Mouse (Mus musculus) neural tube, embryonic 11.5 days (tissue): ENCODE results near the gene Luzp1. TPM values are rescaled to one million over a fixed set of nuclear protein-coding genes. Genes with fewer than 3 reads are reported as not detected.

Experiments
- ATAC-seq: fragments of 200-750 bp; cut with Nextera tagmentation; 2 replicates; pipeline ENCODE4 v1.8.0; 2017; ENCODE audit warnings: moderate number of reproducible peaks, mild to moderate bottlenecking, moderate TSS enrichment, moderate library complexity; ENCODE audit not compliant: insufficient read depth, low FRiP score, low TSS enrichment
- DNase-seq: peaks from one replicate; pipeline ENCODE4 v3.0.0-alpha.2; 2015; ENCODE audit warnings: low spot score
- H3K27ac ChIP-seq: fragments of 300-500 bp; sonication (generic); 2 replicates; pipeline ENCODE4 v1.5.1; 2014; ENCODE audit warnings: low read depth, mild to moderate bottlenecking, low read length
- H3K27me3 ChIP-seq: fragments of 300-500 bp; sonication (generic); 2 replicates; pipeline ENCODE4 v1.6.1; 2014; ENCODE audit warnings: mild to moderate bottlenecking, low read length, mixed read lengths; ENCODE audit not compliant: control insufficient read depth, insufficient read depth
- H3K36me3 ChIP-seq: fragments of 300-500 bp; sonication (generic); 2 replicates; pipeline ENCODE4 v1.6.1; 2014; ENCODE audit warnings: mild to moderate bottlenecking, low read length, moderate library complexity, mixed read lengths; ENCODE audit not compliant: control insufficient read depth, insufficient read depth
- H3K4me1 ChIP-seq: fragments of 300-500 bp; sonication (generic); 2 replicates; pipeline ENCODE4 v1.6.1; 2014; ENCODE audit warnings: low read length, mixed read lengths; ENCODE audit not compliant: control insufficient read depth, insufficient read depth
- H3K4me2 ChIP-seq: fragments of 300-500 bp; sonication (generic); 2 replicates; pipeline ENCODE4 v1.6.1; 2014; ENCODE audit warnings: low read depth, mild to moderate bottlenecking, moderate library complexity
- H3K4me3 ChIP-seq: fragments of 300-500 bp; sonication (generic); 2 replicates; pipeline ENCODE4 v1.5.1; 2014; ENCODE audit warnings: low read depth, low read length
- H3K9ac ChIP-seq: fragments of 300-500 bp; sonication (generic); 2 replicates; pipeline ENCODE4 v1.6.1; 2014; ENCODE audit warnings: mild to moderate bottlenecking, low read length
- H3K9me3 ChIP-seq: fragments of 300-500 bp; sonication (generic); 2 replicates; pipeline ENCODE4 v1.6.1; 2016; ENCODE audit warnings: low read length; ENCODE audit not compliant: control insufficient read depth
- WGBS: fragments of 180-500 bp; shearing (Covaris S2); extraction: QIAGEN DNeasy Blood & Tissue Kit; methylation state at CpG from one replicate; pipeline ENCODE4 v1.1.7; 2014; 5-methylcytosine and 5-hydroxymethylcytosine counted together
- polyA plus RNA-seq: library from polyadenylated mRNA; unstranded; fragments of >200 nt; fragmentation: Nextera tagmentation; extraction: Ambion mirVana; gene quantifications from 2 replicates; pipeline ENCODE4 v1.2.1, GENCODE M21; 2014

The Luzp1 gene
- polyA plus RNA-seq, 1 experiment from 2014 or later, result 79.9 TPM

DNA sequence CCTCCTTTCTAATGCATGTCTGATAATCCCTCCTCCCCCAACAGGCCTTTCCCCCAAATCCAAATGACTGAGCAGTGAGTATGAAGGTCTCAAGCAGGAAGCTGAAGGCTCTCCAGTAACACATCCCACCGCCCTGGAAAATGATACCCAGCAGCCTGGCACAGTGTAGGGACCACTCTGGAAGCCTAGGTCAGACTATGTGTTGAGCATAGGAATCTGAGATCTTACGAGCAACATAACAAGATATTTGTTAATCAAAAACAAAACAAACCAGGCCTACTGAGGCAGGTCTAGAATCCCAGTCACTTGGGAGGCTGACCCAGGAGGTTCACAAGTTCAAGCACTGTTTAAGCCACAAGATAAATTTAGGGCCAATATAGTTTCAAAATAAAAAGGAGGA, 131.0 kb downstream of the Luzp1 start:
- Histone ChIP-seq H3K4me3 (peak overlapping the region; percentile 100; the same call in 1 of the 2 replicates), H3K27ac (no peak overlapping the region), H3K27me3 (no peaks in the 10 kb centered on the region), H3K4me1 (peaks cover 4% of the 10 kb centered on the region; the same call in 1 of the 2 replicates), H3K9me3 (no peaks in the 10 kb centered on the region), H3K4me2 (peak overlapping the region; percentile 60), H3K36me3 (no peaks in the 10 kb centered on the region), H3K9ac (no peak overlapping the region)
- DNase-seq (no peak), ATAC-seq (no peak)
- WGBS, result 90% methylated on average over 2 of the region's 2 CpGs

DNA sequence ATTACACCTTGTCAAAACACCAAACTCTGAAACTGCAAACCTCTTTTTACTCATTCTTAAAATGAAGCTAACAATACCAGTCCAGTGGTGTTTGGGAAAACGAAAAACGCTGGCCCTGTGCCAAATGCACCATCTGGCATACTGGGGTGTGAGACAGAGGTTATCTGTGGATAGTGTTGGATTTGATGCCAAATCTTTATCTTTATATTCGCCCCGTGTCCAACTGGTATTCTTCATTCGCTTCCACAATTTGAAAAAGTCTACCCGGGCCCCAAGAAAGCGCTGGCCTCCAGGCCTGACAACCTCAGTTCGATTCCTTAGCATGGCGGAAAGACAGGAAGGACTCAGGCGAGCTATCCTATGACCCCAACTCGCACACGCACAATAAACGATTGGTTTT, 131.9 kb downstream of the Luzp1 start:
- no peaks in the 10 kb centered on the region for H3K36me3 ChIP-seq
- peak overlapping the region; percentile 97 for H3K9ac ChIP-seq
- H3K27me3 ChIP-seq, result no peaks in the 10 kb centered on the region
- ATAC-seq, result no peak
- WGBS, result 3% methylated on average over 13 of the region's 13 CpGs
- peak; percentile 60 for DNase-seq
- peak overlapping the region; percentile 90 for H3K27ac ChIP-seq
- H3K9me3 ChIP-seq, result no peaks in the 10 kb centered on the region
- H3K4me2 ChIP-seq, result peak overlapping the region; percentile 60
- peaks cover 4% of the 10 kb centered on the region; the same call in 1 of the 2 replicates for H3K4me1 ChIP-seq
- H3K4me3 ChIP-seq, result peak overlapping the region; percentile 100

DNA sequence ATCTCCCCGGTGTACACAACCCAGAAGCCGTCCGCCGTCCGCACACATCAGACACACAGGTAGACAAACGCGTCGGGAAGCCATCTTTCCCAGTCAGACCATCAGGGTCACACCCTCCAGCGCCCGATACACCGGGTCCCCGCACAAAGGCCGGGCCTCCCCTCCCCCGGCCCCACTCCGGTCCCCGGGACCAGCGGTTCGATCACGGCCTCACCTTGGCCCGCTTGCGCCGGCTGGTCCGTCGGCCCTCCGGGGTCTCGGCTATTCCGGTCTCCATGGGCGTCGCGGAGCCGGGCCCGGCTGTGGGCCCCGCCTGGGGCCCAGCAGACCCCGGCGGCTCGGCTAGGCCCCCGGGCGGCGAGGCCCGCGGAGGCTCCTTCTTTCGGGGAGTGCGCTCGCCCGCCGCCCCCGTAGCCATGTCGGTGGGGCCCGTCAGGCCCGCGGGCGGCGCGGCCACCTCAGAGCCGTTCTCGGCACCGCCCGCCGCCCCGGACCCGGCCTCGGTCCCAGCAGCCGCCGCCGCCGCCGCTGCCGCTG, 132.5 kb downstream of the Luzp1 start:
- WGBS, result under 1% methylated on average over 45 of the region's 68 CpGs
- peak overlapping the region; percentile 97 for H3K9ac ChIP-seq
- H3K4me2 ChIP-seq, result peak overlapping the region; percentile 60
- H3K9me3 ChIP-seq, result no peaks in the 10 kb centered on the region
- H3K27me3 ChIP-seq, result no peaks in the 10 kb centered on the region
- ATAC-seq (peak; percentile 65), DNase-seq (peak; percentile 71)
- H3K36me3 ChIP-seq, result no peaks in the 10 kb centered on the region
- H3K27ac ChIP-seq, result peak overlapping the region; percentile 90
- peaks cover 4% of the 10 kb centered on the region; the same call in 1 of the 2 replicates for H3K4me1 ChIP-seq
- peak overlapping the region; percentile 100 for H3K4me3 ChIP-seq

DNA sequence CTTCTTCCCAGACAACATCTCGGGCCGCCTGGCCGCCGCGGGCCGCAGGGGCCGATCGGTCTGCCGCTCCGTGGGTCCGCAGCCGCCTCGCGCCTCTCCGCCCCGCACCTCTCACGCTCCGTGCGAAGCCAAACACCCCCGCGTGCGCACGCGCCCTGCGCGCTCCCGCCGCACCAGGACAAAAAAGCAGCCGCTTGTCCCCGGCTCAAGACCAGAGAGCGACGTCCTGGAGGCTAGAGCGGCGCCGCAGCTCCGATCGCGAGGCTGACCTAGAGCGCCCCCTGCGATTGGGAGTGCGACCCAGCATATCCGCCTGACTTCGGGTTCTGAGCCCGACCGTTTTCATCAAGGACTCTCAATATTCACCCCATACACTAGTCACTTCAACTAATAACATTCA, 133.0 kb downstream of the Luzp1 start, which contains the start of gene Kdm1a:
Gene Kdm1a, minus strand, starts transcription at position 156 of the 400 bp plus-strand sequence.
- H3K27me3 ChIP-seq, result no peaks in the 10 kb centered on the region
- H3K27ac ChIP-seq, result peak within 1 kb of the TSS; percentile 90
- no peaks in the 10 kb centered on the region for H3K36me3 ChIP-seq
- H3K9me3 ChIP-seq, result no peaks in the 10 kb centered on the region
- H3K4me3 ChIP-seq, result peak within 1 kb of the TSS; percentile 100
- peaks cover 4% of the 10 kb centered on the region; the same call in 1 of the 2 replicates for H3K4me1 ChIP-seq
- DNase-seq (peak; percentile 98), ATAC-seq (peak; percentile 88)
- WGBS, result under 1% methylated on average over 45 of the region's 45 CpGs
- peak within 1 kb of the TSS; percentile 60 for H3K4me2 ChIP-seq
- H3K9ac ChIP-seq, result peak within 1 kb of the TSS; percentile 97

Other genes with a start within 250 kb of the Luzp1 start
- 6.5 and 7.4 TPM in 2 replicates for gene Tcea3, start 222.0 kb upstream of the Luzp1 start, polyA plus RNA-seq
- gene Zfp46, start 185.1 kb upstream of the Luzp1 start, polyA plus RNA-seq, result 34.2 and 34.4 TPM in 2 replicates
- 183 and 184 TPM in 2 replicates for gene Hnrnpr, start 158.8 kb upstream of the Luzp1 start, polyA plus RNA-seq
- gene Htr1d, start 46.2 kb upstream of the Luzp1 start, polyA plus RNA-seq, result 0.17 and 0.24 TPM in 2 replicates
- gene 6030445D17Rik, start 7.5 kb upstream of the Luzp1 start, polyA plus RNA-seq, result 0.13 TPM in 1 of 2 replicates, not detected in the other
- gene Kdm1a, start 133.0 kb downstream of the Luzp1 start, polyA plus RNA-seq, result 101 and 102 TPM in 2 replicates
- not detected in 2 replicates for gene Tex46, start 140.7 kb downstream of the Luzp1 start, polyA plus RNA-seq
- not detected in 2 replicates for gene Lactbl1, start 152.9 kb downstream of the Luzp1 start, polyA plus RNA-seq